Mouse (Mus musculus): ENCODE data around the gene 6030408B16Rik.

GRCm38 (mm10) chr15:101279430-101279999 is 13.5 kb upstream of the 6030408B16Rik start:
- TF ChIP-seq CTCF (conservative IDR thresholded peaks at IDR 0.05; ENCODE audit: low read length) (no peak), POU5F1 (IDR thresholded peaks at IDR 0.05; ENCODE audit: borderline replicate concordance, low read length) (no peak), NANOG (IDR thresholded peaks at IDR 0.05; ENCODE audit: borderline replicate concordance, low read length) (no peak)

All from E14TG2a.4 (cell line).